Mouse (Mus musculus): ENCODE results near the gene Kcna3. TPM values are rescaled to one million over a fixed set of nuclear protein-coding genes. Genes with fewer than 3 reads are reported as not detected.

Kcna3 gene
- total RNA-seq, 4 experiments from 2014 or later = 19.8 to 22.5 (median 21.0) TPM

- DNase-seq (ENCODE audit: low spot score in 2 of 2) = no peak
Observed at GRCm38 (mm10) chr3:107062771-107063170, 26.8 kb downstream of the Kcna3 start.

GRCm38 (mm10) chr3:107065510-107066095, 29.6 kb downstream of the Kcna3 start:
- no peak for DNase-seq (ENCODE audit: low spot score in 2 of 2)

GRCm38 (mm10) chr3:107066165-107066850, 30.3 kb downstream of the Kcna3 start:
- DNase-seq (ENCODE audit: low spot score in 2 of 2) = no peak

GRCm38 (mm10) chr3:107067245-107067644, 31.3 kb downstream of the Kcna3 start:
- no peak for DNase-seq (ENCODE audit: low spot score in 2 of 2)

- no peak for DNase-seq (ENCODE audit: low spot score in 2 of 2)
Observed at GRCm38 (mm10) chr3:107073863-107074262, 37.9 kb downstream of the Kcna3 start.

- DNase-seq (ENCODE audit: low spot score in 2 of 2) = no peak
Observed at GRCm38 (mm10) chr3:107075705-107076104, 39.7 kb downstream of the Kcna3 start.

GRCm38 (mm10) chr3:107076658-107077057, 40.7 kb downstream of the Kcna3 start:
- DNase-seq (ENCODE audit: low spot score in 2 of 2) = no peak

GRCm38 (mm10) chr3:107077101-107077500, 41.1 kb downstream of the Kcna3 start:
- no peak for DNase-seq (ENCODE audit: low spot score in 2 of 2)

GRCm38 (mm10) chr3:107080803-107081202, 44.8 kb downstream of the Kcna3 start:
- DNase-seq (ENCODE audit: low spot score in 2 of 2) = no peak

- no peak for DNase-seq (ENCODE audit: low spot score in 2 of 2)
Observed at GRCm38 (mm10) chr3:107081227-107081626, 45.3 kb downstream of the Kcna3 start.

GRCm38 (mm10) chr3:107084586-107084985, 48.6 kb downstream of the Kcna3 start:
- no peak for DNase-seq (ENCODE audit: low spot score in 2 of 2)

- DNase-seq (ENCODE audit: low spot score in 2 of 2) = no peak
Observed at GRCm38 (mm10) chr3:107087410-107087809, 51.4 kb downstream of the Kcna3 start.

Other genes starting within 250 kb of the Kcna3 start
- gene Cd53, start 246.0 kb upstream of the Kcna3 start, total RNA-seq (2022) = 10 to 100 TPM in 2 of 4 experiments, 1 to 10 TPM in 2; 8.9 to 43.7 (median 21.5) TPM
- not detected for gene Olfr266, start 209.9 kb upstream of the Kcna3 start, total RNA-seq (2022)
- 100 to 1,000 TPM in 2 of 4 experiments, 10 to 100 TPM in 2; 84.2 to 114 (median 96.6) TPM for gene Kcna2, start 65.0 kb downstream of the Kcna3 start, total RNA-seq (2022)
- not detected for gene Kcna10, start 146.9 kb downstream of the Kcna3 start, total RNA-seq (2022)
- gene Cym, start 185.6 kb downstream of the Kcna3 start, total RNA-seq (2022) = under 1 TPM in 1 of 4 experiments, not detected in 3; 0.27 TPM
- not detected for gene A630076J17Rik, start 194.4 kb downstream of the Kcna3 start, total RNA-seq (2022)
- gene Prok1, start 203.5 kb downstream of the Kcna3 start, total RNA-seq (2022) = under 1 TPM in 2 of 4 experiments, not detected in 2; 0.18 to 0.31 TPM
- 10 to 100 TPM; 59.9 to 73.1 (median 66.1) TPM for gene Lamtor5, start 242.7 kb downstream of the Kcna3 start, total RNA-seq (2022)